Mouse (Mus musculus) E14TG2a.4 (cell line): ENCODE measurements at regions not wholly inside any gene's neighbourhood (a gene's known extent, or its start where the extent isn't known, plus 50 kb on each side); places are given as distances from the start of the nearest gene placed in this dataset.

Source experiments
- CTCF ChIP-seq: conservative IDR thresholded peaks from 2 replicates; pipeline ENCODE4 v1.5.1; 2014; ENCODE audit warnings: low read length
- NANOG ChIP-seq: IDR thresholded peaks from 2 replicates; pipeline ENCODE4 v1.6.1; 2014; ENCODE audit warnings: borderline replicate concordance, low read length, mixed read lengths
- POU5F1 ChIP-seq: IDR thresholded peaks from 2 replicates; pipeline ENCODE4 v1.6.1; 2014; ENCODE audit warnings: low read length, borderline replicate concordance

DNA sequence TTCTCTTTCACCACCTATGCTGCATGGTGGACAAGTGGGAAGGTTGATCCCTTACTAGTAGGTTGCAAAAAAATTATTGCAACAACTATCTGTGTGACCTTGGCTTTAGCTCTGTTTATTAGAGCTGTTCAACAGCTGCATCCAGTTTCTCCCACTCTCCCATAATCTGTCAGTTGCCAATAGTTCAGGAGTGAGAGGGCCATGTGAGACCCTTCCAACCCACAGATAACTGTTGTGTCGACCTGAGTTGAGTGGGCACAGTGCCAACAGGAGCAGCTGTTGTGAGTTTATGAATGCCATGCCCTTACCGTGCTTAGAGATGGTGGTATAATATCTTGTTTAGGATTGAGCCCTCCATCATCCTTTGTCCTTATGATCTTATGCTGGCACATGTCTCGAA lies 902.1 kb upstream of the Slc39a10 start:
- no peak for TF ChIP-seq CTCF
- no peak for TF ChIP-seq POU5F1
- no peak for TF ChIP-seq NANOG
